Mouse (Mus musculus) adrenal gland, postnatal 14 days (tissue): ENCODE data around the gene Zfp668. TPM values are rescaled to one million over a fixed set of nuclear protein-coding genes. Genes with fewer than 3 reads are reported as not detected.

Experiments used
- total RNA-seq: library from RNA; stranded (reverse); gene quantifications from 2 replicates; pipeline ENCODE4 v1.2.3, GENCODE M21; 2021

Gene Zfp668
- total RNA-seq, 1 experiment from 2014 or later, result 8.3 TPM

Other genes with a start within 250 kb of the Zfp668 start
- gene Bcl7c, start 167.9 kb downstream of the Zfp668 start, total RNA-seq, result 64.8 and 69.2 TPM in 2 replicates
- gene Ctf1, start 164.1 kb downstream of the Zfp668 start, total RNA-seq, result 4.7 and 5.1 TPM in 2 replicates
- gene Ctf2, start 144.7 kb downstream of the Zfp668 start, total RNA-seq, result not detected in 2 replicates
- gene Fbxl19, start 132.3 kb downstream of the Zfp668 start, total RNA-seq, result 12.8 and 14.5 TPM in 2 replicates
- 28.1 and 28.3 TPM in 2 replicates for gene Orai3, start 107.0 kb downstream of the Zfp668 start, total RNA-seq
- 37.7 and 46.2 TPM in 2 replicates for gene Setd1a, start 100.2 kb downstream of the Zfp668 start, total RNA-seq
- gene Gm49388, start 91.2 kb downstream of the Zfp668 start, total RNA-seq, result 0.38 and 0.44 TPM in 2 replicates
- 38.0 and 69.3 TPM in 2 replicates for gene Hsd3b7, start 76.2 kb downstream of the Zfp668 start, total RNA-seq
- 84.5 and 85.0 TPM in 2 replicates for gene Stx4a, start 52.5 kb downstream of the Zfp668 start, total RNA-seq
- 7.8 and 9.9 TPM in 2 replicates for gene Stx1b, start 52.3 kb downstream of the Zfp668 start, total RNA-seq
- 32.1 and 36.7 TPM in 2 replicates for gene Zfp646, start 607 bp downstream of the Zfp668 start, total RNA-seq
- 0.70 and 0.94 TPM in 2 replicates for gene Prss53, start 14.1 kb upstream of the Zfp668 start, total RNA-seq
- gene Gm21974, start 18.6 kb upstream of the Zfp668 start, total RNA-seq, result not detected in 2 replicates
- gene Vkorc1, start 18.8 kb upstream of the Zfp668 start, total RNA-seq, result 60.7 and 92.8 TPM in 2 replicates
- 130 and 135 TPM in 2 replicates for gene Bckdk, start 27.3 kb upstream of the Zfp668 start, total RNA-seq
- 24.0 and 25.5 TPM in 2 replicates for gene Kat8, start 35.7 kb upstream of the Zfp668 start, total RNA-seq
- 0.22 and 0.30 TPM in 2 replicates for gene Prss8, start 53.3 kb upstream of the Zfp668 start, total RNA-seq
- gene Prss36, start 69.9 kb upstream of the Zfp668 start, total RNA-seq, result 12.5 and 13.1 TPM in 2 replicates
- 275 and 322 TPM in 2 replicates for gene Fus, start 90.6 kb upstream of the Zfp668 start, total RNA-seq
- gene Pycard, start 117.0 kb upstream of the Zfp668 start, total RNA-seq, result 3.4 and 10.1 TPM in 2 replicates
- gene Trim72, start 127.1 kb upstream of the Zfp668 start, total RNA-seq, result not detected in 2 replicates
- gene Itgam, start 185.8 kb upstream of the Zfp668 start, total RNA-seq, result 4.2 and 6.4 TPM in 2 replicates
- not detected in 2 replicates for gene Gm49368, start 185.9 kb upstream of the Zfp668 start, total RNA-seq